Mouse (Mus musculus): Measurements from ENCODE around the gene Hinfp. TPM values are rescaled to one million over a fixed set of nuclear protein-coding genes. Genes with fewer than 3 reads are reported as not detected.

Hinfp gene
- polyA plus RNA-seq, 1 experiment from 2014 or later = 28.4 TPM

GRCm38 (mm10) chr9:44254508-44255135 is 50.8 kb downstream of the Hinfp start:
- Histone ChIP-seq H3K4me1 (ENCODE audit: control insufficient read depth, insufficient read depth, low read length) (peaks cover 15% of the 10 kb centered on the region), H3K36me3 (ENCODE audit: control insufficient read depth, insufficient read depth, low read length) (no peaks in the 10 kb centered on the region), H3K9ac (ENCODE audit: low read length) (no peak overlapping the region), H3K9me3 (ENCODE audit: control insufficient read depth, low read length) (no peaks in the 10 kb centered on the region), H3K27me3 (ENCODE audit: control insufficient read depth, insufficient read depth, low read length) (no peaks in the 10 kb centered on the region), H3K4me3 (ENCODE audit: low read depth, low read length) (no peak overlapping the region), H3K27ac (replicated peaks; ENCODE audit: low read depth, low read length) (peak overlapping the region; percentile 76; the same call in 1 of the 2 replicates), H3K4me2 (ENCODE audit: low read depth, severe bottlenecking) (no peak overlapping the region; the same call in 1 of the 2 replicates)
- 11% methylated on average over 5 of the region's 5 CpGs for WGBS
- ATAC-seq (ENCODE audit: insufficient number of reproducible peaks, low FRiP score, low TSS enrichment, low read depth) = no peak
- peak; percentile 59 for DNase-seq (ENCODE audit: low spot score)

- Histone ChIP-seq H3K9me3 (ENCODE audit: control insufficient read depth, low read length) (no peaks in the 10 kb centered on the region), H3K27ac (replicated peaks; ENCODE audit: low read depth, low read length) (no peak overlapping the region), H3K4me3 (ENCODE audit: low read depth, low read length) (no peak overlapping the region), H3K4me1 (ENCODE audit: control insufficient read depth, insufficient read depth, low read length) (peaks cover 15% of the 10 kb centered on the region), H3K36me3 (ENCODE audit: control insufficient read depth, insufficient read depth, low read length) (no peaks in the 10 kb centered on the region), H3K9ac (ENCODE audit: low read length) (no peak overlapping the region), H3K27me3 (ENCODE audit: control insufficient read depth, insufficient read depth, low read length) (no peaks in the 10 kb centered on the region), H3K4me2 (ENCODE audit: low read depth, severe bottlenecking) (no peak overlapping the region)
- ATAC-seq (ENCODE audit: insufficient number of reproducible peaks, low FRiP score, low TSS enrichment, low read depth) = no peak
- WGBS = 81% methylated on average over 6 of the region's 6 CpGs
- no peak for DNase-seq (ENCODE audit: low spot score)
Observed at GRCm38 (mm10) chr9:44253441-44253840, 52.0 kb downstream of the Hinfp start.

GRCm38 (mm10) chr9:44251314-44251713 is 54.2 kb downstream of the Hinfp start, which contains the start of gene Pdzd3:
TSS of gene Pdzd3 (minus strand) at chr9:44251471.
- H3K4me3 ChIP-seq (ENCODE audit: low read depth, low read length) = no peak within 1 kb of the TSS
- H3K36me3 ChIP-seq (ENCODE audit: control insufficient read depth, insufficient read depth, low read length) = no peaks in the 10 kb centered on the region
- WGBS = 80% methylated on average over 10 of the region's 10 CpGs
- H3K4me1 ChIP-seq (ENCODE audit: control insufficient read depth, insufficient read depth, low read length) = peaks cover 15% of the 10 kb centered on the region
- no peak for ATAC-seq (ENCODE audit: insufficient number of reproducible peaks, low FRiP score, low TSS enrichment, low read depth)
- H3K9me3 ChIP-seq (ENCODE audit: control insufficient read depth, low read length) = no peaks in the 10 kb centered on the region
- no peaks in the 10 kb centered on the region for H3K27me3 ChIP-seq (ENCODE audit: control insufficient read depth, insufficient read depth, low read length)
- H3K27ac ChIP-seq (replicated peaks; ENCODE audit: low read depth, low read length) = no peak within 1 kb of the TSS
- DNase-seq (ENCODE audit: low spot score) = no peak
- no peak within 1 kb of the TSS for H3K9ac ChIP-seq (ENCODE audit: low read length)
- H3K4me2 ChIP-seq (ENCODE audit: low read depth, severe bottlenecking) = no peak within 1 kb of the TSS

- Histone ChIP-seq H3K27me3 (ENCODE audit: control insufficient read depth, insufficient read depth, low read length) (no peaks in the 10 kb centered on the region), H3K4me2 (ENCODE audit: low read depth, severe bottlenecking) (no peak overlapping the region), H3K36me3 (ENCODE audit: control insufficient read depth, insufficient read depth, low read length) (no peaks in the 10 kb centered on the region), H3K9ac (ENCODE audit: low read length) (no peak overlapping the region), H3K4me1 (ENCODE audit: control insufficient read depth, insufficient read depth, low read length) (peaks cover 13% of the 10 kb centered on the region), H3K9me3 (ENCODE audit: control insufficient read depth, low read length) (no peaks in the 10 kb centered on the region), H3K4me3 (ENCODE audit: low read depth, low read length) (no peak overlapping the region), H3K27ac (replicated peaks; ENCODE audit: low read depth, low read length) (no peak overlapping the region)
- no peak for DNase-seq (ENCODE audit: low spot score)
- ATAC-seq (ENCODE audit: insufficient number of reproducible peaks, low FRiP score, low TSS enrichment, low read depth) = no peak
- WGBS = 65% methylated on average over 4 of the region's 4 CpGs
Observed at GRCm38 (mm10) chr9:44250445-44250844, 55.0 kb downstream of the Hinfp start.

GRCm38 (mm10) chr9:44249181-44250146 is 56.0 kb downstream of the Hinfp start:
- H3K27me3 ChIP-seq (ENCODE audit: control insufficient read depth, insufficient read depth, low read length) = no peaks in the 10 kb centered on the region
- no peak overlapping the region for H3K27ac ChIP-seq (replicated peaks; ENCODE audit: low read depth, low read length)
- no peak overlapping the region for H3K4me2 ChIP-seq (ENCODE audit: low read depth, severe bottlenecking)
- no peak overlapping the region for H3K9ac ChIP-seq (ENCODE audit: low read length)
- peak; percentile 70 for DNase-seq (ENCODE audit: low spot score)
- H3K36me3 ChIP-seq (ENCODE audit: control insufficient read depth, insufficient read depth, low read length) = no peaks in the 10 kb centered on the region
- ATAC-seq (ENCODE audit: insufficient number of reproducible peaks, low FRiP score, low TSS enrichment, low read depth) = 0 out of 2 replicates have a peak, but pooled peaks have one; percentile 57
- no peak overlapping the region for H3K4me3 ChIP-seq (ENCODE audit: low read depth, low read length)
- no peaks in the 10 kb centered on the region for H3K9me3 ChIP-seq (ENCODE audit: control insufficient read depth, low read length)
- H3K4me1 ChIP-seq (ENCODE audit: control insufficient read depth, insufficient read depth, low read length) = peaks cover 3% of the 10 kb centered on the region
- 41% methylated on average over 26 of the region's 26 CpGs for WGBS

- Histone ChIP-seq H3K27ac (replicated peaks; ENCODE audit: low read depth, low read length) (no peak overlapping the region), H3K27me3 (ENCODE audit: control insufficient read depth, insufficient read depth, low read length) (no peaks in the 10 kb centered on the region), H3K4me2 (ENCODE audit: low read depth, severe bottlenecking) (no peak overlapping the region), H3K4me3 (ENCODE audit: low read depth, low read length) (no peak overlapping the region), H3K4me1 (ENCODE audit: control insufficient read depth, insufficient read depth, low read length) (no peaks in the 10 kb centered on the region), H3K9me3 (ENCODE audit: control insufficient read depth, low read length) (no peaks in the 10 kb centered on the region), H3K9ac (ENCODE audit: low read length) (no peak overlapping the region), H3K36me3 (ENCODE audit: control insufficient read depth, insufficient read depth, low read length) (no peaks in the 10 kb centered on the region)
- no peak for ATAC-seq (ENCODE audit: insufficient number of reproducible peaks, low FRiP score, low TSS enrichment, low read depth)
- no peak for DNase-seq (ENCODE audit: low spot score)
- WGBS = 83% methylated on average over 6 of the region's 6 CpGs
Observed at GRCm38 (mm10) chr9:44247907-44248306, 57.6 kb downstream of the Hinfp start.

GRCm38 (mm10) chr9:44243621-44244020 is 61.9 kb downstream of the Hinfp start:
- H3K27me3 ChIP-seq (ENCODE audit: control insufficient read depth, insufficient read depth, low read length) = no peaks in the 10 kb centered on the region
- H3K9me3 ChIP-seq (ENCODE audit: control insufficient read depth, low read length) = no peaks in the 10 kb centered on the region
- H3K36me3 ChIP-seq (ENCODE audit: control insufficient read depth, insufficient read depth, low read length) = no peaks in the 10 kb centered on the region
- no peaks in the 10 kb centered on the region for H3K4me1 ChIP-seq (ENCODE audit: control insufficient read depth, insufficient read depth, low read length)
- H3K9ac ChIP-seq (ENCODE audit: low read length) = no peak overlapping the region
- H3K4me3 ChIP-seq (ENCODE audit: low read depth, low read length) = no peak overlapping the region
- WGBS = 68% methylated on average over 2 of the region's 2 CpGs
- no peak for DNase-seq (ENCODE audit: low spot score)
- ATAC-seq (ENCODE audit: insufficient number of reproducible peaks, low FRiP score, low TSS enrichment, low read depth) = no peak
- no peak overlapping the region for H3K4me2 ChIP-seq (ENCODE audit: low read depth, severe bottlenecking)
- H3K27ac ChIP-seq (replicated peaks; ENCODE audit: low read depth, low read length) = no peak overlapping the region

Data from limb, embryonic 11.5 days (tissue).